Mouse (Mus musculus) hindbrain, embryonic 13.5 days (tissue): ENCODE results near the gene Olfr481. TPM values are rescaled to one million over a fixed set of nuclear protein-coding genes. Genes with fewer than 3 reads are reported as not detected.

ENCODE experiments used
- ATAC-seq: fragments of 200-750 bp; cut with Nextera tagmentation; 2 replicates; pipeline ENCODE4 v1.8.0; 2017; ENCODE audit warnings: moderate TSS enrichment; ENCODE audit not compliant: low FRiP score
- H3K27ac ChIP-seq: fragments of 300-500 bp; sonication (generic); 2 replicates; pipeline ENCODE4 v1.5.1; 2015; ENCODE audit warnings: inconsistent platforms, mild to moderate bottlenecking, moderate library complexity
- H3K27me3 ChIP-seq: fragments of 300-500 bp; sonication (generic); 2 replicates; pipeline ENCODE4 v1.6.1; 2015; ENCODE audit warnings: mild to moderate bottlenecking, inconsistent platforms
- H3K36me3 ChIP-seq: fragments of 300-500 bp; sonication (generic); 2 replicates; pipeline ENCODE4 v1.6.1; 2015; ENCODE audit warnings: mild to moderate bottlenecking, inconsistent platforms
- H3K4me1 ChIP-seq: fragments of 300-500 bp; sonication (generic); replicated peaks from 2 replicates; pipeline ENCODE4 v1.6.1; 2015; ENCODE audit warnings: inconsistent platforms
- H3K4me2 ChIP-seq: fragments of 300-500 bp; sonication (generic); 2 replicates; pipeline ENCODE4 v1.6.1; 2015; ENCODE audit warnings: inconsistent platforms, mild to moderate bottlenecking, moderate library complexity
- H3K4me3 ChIP-seq: fragments of 300-500 bp; sonication (generic); 2 replicates; pipeline ENCODE4 v1.5.1; 2015; ENCODE audit warnings: mild to moderate bottlenecking, inconsistent platforms
- H3K9ac ChIP-seq: fragments of 300-500 bp; sonication (generic); 2 replicates; pipeline ENCODE4 v1.6.1; 2015; ENCODE audit warnings: mild to moderate bottlenecking, inconsistent platforms
- H3K9me3 ChIP-seq: fragments of 300-500 bp; sonication (generic); 2 replicates; pipeline ENCODE4 v1.6.1; 2016; ENCODE audit warnings: inconsistent platforms
- WGBS: fragments of 180-500 bp; shearing (Covaris S2); methylation state at CpG from one replicate; pipeline ENCODE4 v1.1.7; 2015; 5-methylcytosine and 5-hydroxymethylcytosine counted together
- polyA plus RNA-seq: library from polyadenylated mRNA; unstranded; fragments of >200 nt; fragmentation: Nextera tagmentation; extraction: Ambion mirVana; gene quantifications from 2 replicates; pipeline ENCODE4 v1.2.1, GENCODE M21; 2015

Olfr481 gene
- polyA plus RNA-seq, result not detected in 2 replicates

GRCm38 (mm10) chr7:108079555-108079954, at the start of gene Olfr481:
Gene Olfr481 (plus strand): TSS chr7:108079855.
- Histone ChIP-seq H3K27me3 (no peaks in the 10 kb centered on the region), H3K9ac (no peak within 1 kb of the TSS), H3K9me3 (no peaks in the 10 kb centered on the region), H3K27ac (no peak within 1 kb of the TSS), H3K36me3 (no peaks in the 10 kb centered on the region), H3K4me3 (no peak within 1 kb of the TSS), H3K4me1 (no peaks in the 10 kb centered on the region), H3K4me2 (no peak within 1 kb of the TSS)
- no peak for ATAC-seq

- Histone ChIP-seq H3K36me3 (no peaks in the 10 kb centered on the region), H3K9ac (no peak within 1 kb of the TSS), H3K4me3 (no peak within 1 kb of the TSS), H3K27ac (no peak within 1 kb of the TSS), H3K4me1 (no peaks in the 10 kb centered on the region), H3K27me3 (no peaks in the 10 kb centered on the region), H3K9me3 (no peaks in the 10 kb centered on the region), H3K4me2 (no peak within 1 kb of the TSS)
- 83% methylated on average over 3 of the region's 3 CpGs for WGBS
- no peak for ATAC-seq
Observed at GRCm38 (mm10) chr7:108033889-108034288, 45.8 kb upstream of the Olfr481 start, which contains the start of gene Olfr478. Gene Olfr478 (minus strand): TSS chr7:108033989.

GRCm38 (mm10) chr7:108050393-108050792, 29.3 kb upstream of the Olfr481 start, which contains the start of gene Olfr479:
Gene Olfr479 (plus strand): TSS chr7:108050693.
- no peaks in the 10 kb centered on the region for H3K4me1 ChIP-seq
- no peaks in the 10 kb centered on the region for H3K9me3 ChIP-seq
- no peak within 1 kb of the TSS for H3K27ac ChIP-seq
- H3K4me2 ChIP-seq, result no peak within 1 kb of the TSS
- no peak within 1 kb of the TSS for H3K9ac ChIP-seq
- no peaks in the 10 kb centered on the region for H3K27me3 ChIP-seq
- H3K4me3 ChIP-seq, result no peak within 1 kb of the TSS
- no peak for ATAC-seq
- H3K36me3 ChIP-seq, result no peaks in the 10 kb centered on the region
- 91% methylated on average over 2 of the region's 2 CpGs for WGBS

- H3K9ac ChIP-seq, result no peak within 1 kb of the TSS
Observed at GRCm38 (mm10) chr7:108067246-108067645, 12.4 kb upstream of the Olfr481 start, which contains the start of gene Olfr480. Gene Olfr480 (minus strand): TSS chr7:108067346.

GRCm38 (mm10) chr7:108097486-108097885, 17.8 kb downstream of the Olfr481 start, which contains the start of gene Olfr482:
Gene Olfr482 (minus strand): TSS chr7:108097586.
- H3K4me1 ChIP-seq, result no peaks in the 10 kb centered on the region
- no peak within 1 kb of the TSS for H3K27ac ChIP-seq
- WGBS, result 84% methylated on average over 1 of the region's 1 CpGs
- H3K4me3 ChIP-seq, result no peak within 1 kb of the TSS
- no peaks in the 10 kb centered on the region for H3K36me3 ChIP-seq
- ATAC-seq, result no peak
- H3K4me2 ChIP-seq, result no peak within 1 kb of the TSS
- H3K27me3 ChIP-seq, result no peaks in the 10 kb centered on the region
- no peak within 1 kb of the TSS for H3K9ac ChIP-seq
- no peaks in the 10 kb centered on the region for H3K9me3 ChIP-seq

More at GRCm38 (mm10) chr7:108067246-108067645, 12.4 kb upstream of the Olfr481 start, which contains the start of gene Olfr480:
- Histone ChIP-seq H3K27ac (no peak within 1 kb of the TSS), H3K36me3 (no peaks in the 10 kb centered on the region), H3K4me1 (no peaks in the 10 kb centered on the region), H3K4me2 (no peak within 1 kb of the TSS), H3K9me3 (no peaks in the 10 kb centered on the region), H3K4me3 (no peak within 1 kb of the TSS), H3K27me3 (no peaks in the 10 kb centered on the region)
- WGBS, result 91% methylated on average over 1 of the region's 1 CpGs
- no peak for ATAC-seq

GRCm38 (mm10) chr7:108100549-108100948, 20.9 kb downstream of the Olfr481 start, which contains the start of gene Olfr483:
Gene Olfr483 (plus strand): TSS chr7:108100849.
- H3K36me3 ChIP-seq, result no peaks in the 10 kb centered on the region
- H3K4me1 ChIP-seq, result no peaks in the 10 kb centered on the region
- no peaks in the 10 kb centered on the region for H3K9me3 ChIP-seq
- no peaks in the 10 kb centered on the region for H3K27me3 ChIP-seq
- H3K4me2 ChIP-seq, result no peak within 1 kb of the TSS
- no peak within 1 kb of the TSS for H3K9ac ChIP-seq
- 87% methylated on average over 1 of the region's 1 CpGs for WGBS
- no peak for ATAC-seq
- no peak within 1 kb of the TSS for H3K27ac ChIP-seq
- no peak within 1 kb of the TSS for H3K4me3 ChIP-seq

GRCm38 (mm10) chr7:108120681-108121080, 41.0 kb downstream of the Olfr481 start:
- no peak overlapping the region for H3K4me2 ChIP-seq
- no peaks in the 10 kb centered on the region for H3K9me3 ChIP-seq
- H3K9ac ChIP-seq, result no peak overlapping the region
- no peak for ATAC-seq
- H3K4me1 ChIP-seq, result no peaks in the 10 kb centered on the region
- H3K4me3 ChIP-seq, result no peak overlapping the region
- WGBS, result 10% methylated on average over 1 of the region's 1 CpGs
- H3K36me3 ChIP-seq, result no peaks in the 10 kb centered on the region
- H3K27ac ChIP-seq, result no peak overlapping the region
- no peaks in the 10 kb centered on the region for H3K27me3 ChIP-seq

GRCm38 (mm10) chr7:108121416-108121815, 41.8 kb downstream of the Olfr481 start:
- Histone ChIP-seq H3K36me3 (no peaks in the 10 kb centered on the region), H3K27ac (no peak overlapping the region), H3K9me3 (no peaks in the 10 kb centered on the region), H3K4me2 (no peak overlapping the region), H3K27me3 (no peaks in the 10 kb centered on the region), H3K4me1 (no peaks in the 10 kb centered on the region), H3K4me3 (no peak overlapping the region), H3K9ac (no peak overlapping the region)
- 79% methylated on average over 1 of the region's 1 CpGs for WGBS
- no peak for ATAC-seq

GRCm38 (mm10) chr7:108127349-108127748, 47.7 kb downstream of the Olfr481 start, which contains the start of gene Olfr484:
Gene Olfr484 (minus strand): TSS chr7:108127449.
- Histone ChIP-seq H3K9ac (no peak within 1 kb of the TSS), H3K9me3 (no peaks in the 10 kb centered on the region), H3K27ac (no peak within 1 kb of the TSS), H3K27me3 (no peaks in the 10 kb centered on the region), H3K4me3 (no peak within 1 kb of the TSS), H3K36me3 (no peaks in the 10 kb centered on the region), H3K4me1 (no peaks in the 10 kb centered on the region), H3K4me2 (no peak within 1 kb of the TSS)
- no peak for ATAC-seq

Other genes starting within 250 kb of the Olfr481 start
- gene Olfr470, start 232.4 kb upstream of the Olfr481 start, polyA plus RNA-seq, result not detected in 2 replicates
- not detected in 2 replicates for gene Olfr472, start 182.0 kb upstream of the Olfr481 start, polyA plus RNA-seq
- not detected in 2 replicates for gene Olfr473, start 149.4 kb upstream of the Olfr481 start, polyA plus RNA-seq
- gene Olfr474, start 125.2 kb upstream of the Olfr481 start, polyA plus RNA-seq, result not detected in 2 replicates
- not detected in 2 replicates for gene Olfr476, start 115.1 kb upstream of the Olfr481 start, polyA plus RNA-seq
- gene Olfr477, start 93.2 kb upstream of the Olfr481 start, polyA plus RNA-seq, result not detected in 2 replicates
- gene Olfr478, start 45.9 kb upstream of the Olfr481 start, polyA plus RNA-seq, result not detected in 2 replicates
- not detected in 2 replicates for gene Olfr479, start 29.2 kb upstream of the Olfr481 start, polyA plus RNA-seq
- gene Olfr480, start 12.5 kb upstream of the Olfr481 start, polyA plus RNA-seq, result not detected in 2 replicates
- not detected in 2 replicates for gene Olfr482, start 17.7 kb downstream of the Olfr481 start, polyA plus RNA-seq
- gene Olfr483, start 21.0 kb downstream of the Olfr481 start, polyA plus RNA-seq, result not detected in 2 replicates
- not detected in 2 replicates for gene Olfr484, start 47.6 kb downstream of the Olfr481 start, polyA plus RNA-seq
- not detected in 2 replicates for gene Olfr485, start 80.0 kb downstream of the Olfr481 start, polyA plus RNA-seq
- not detected in 2 replicates for gene Olfr486, start 92.9 kb downstream of the Olfr481 start, polyA plus RNA-seq
- not detected in 2 replicates for gene Olfr487, start 134.8 kb downstream of the Olfr481 start, polyA plus RNA-seq
- not detected in 2 replicates for gene Olfr488, start 178.5 kb downstream of the Olfr481 start, polyA plus RNA-seq
- gene Olfr490, start 209.1 kb downstream of the Olfr481 start, polyA plus RNA-seq, result not detected in 2 replicates
- gene Olfr491, start 233.6 kb downstream of the Olfr481 start, polyA plus RNA-seq, result not detected in 2 replicates
- gene Olfr492, start 243.8 kb downstream of the Olfr481 start, polyA plus RNA-seq, result not detected in 2 replicates